Mouse (Mus musculus): Measurements from ENCODE around the gene Thada.

The Thada gene

DNA sequence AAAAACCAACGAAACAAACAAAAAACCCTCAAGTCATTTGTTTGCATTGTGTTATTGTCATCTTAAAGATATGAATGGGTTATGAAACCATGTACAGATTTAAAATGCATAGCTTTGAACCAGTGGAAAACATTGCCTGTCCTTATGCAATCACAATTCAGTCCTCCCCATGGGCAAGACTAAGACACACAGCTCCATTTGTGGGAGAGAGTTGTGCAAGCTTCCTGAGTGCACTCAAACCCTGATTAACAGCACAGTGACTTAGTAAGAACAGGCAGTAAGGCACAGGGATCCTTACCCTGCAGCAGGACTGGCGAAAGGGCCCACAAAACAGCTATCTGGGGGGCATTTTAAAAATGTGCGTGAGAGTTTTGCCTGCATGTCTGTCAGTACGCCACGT lies 11.2 kb upstream of the Thada start:
- DNase-seq (ENCODE audit: low read depth, low spot score), result no peak

GRCm38 (mm10) chr17:84474312-84474711 lies 8.3 kb upstream of the Thada start:
- DNase-seq (ENCODE audit: low read depth, low spot score), result no peak

GRCm38 (mm10) chr17:84435012-84435411 lies 31.0 kb downstream of the Thada start:
- no peak for DNase-seq (ENCODE audit: low read depth, low spot score)

- DNase-seq (ENCODE audit: low read depth, low spot score), result no peak
Observed at GRCm38 (mm10) chr17:84434233-84434632, 31.8 kb downstream of the Thada start.

DNA sequence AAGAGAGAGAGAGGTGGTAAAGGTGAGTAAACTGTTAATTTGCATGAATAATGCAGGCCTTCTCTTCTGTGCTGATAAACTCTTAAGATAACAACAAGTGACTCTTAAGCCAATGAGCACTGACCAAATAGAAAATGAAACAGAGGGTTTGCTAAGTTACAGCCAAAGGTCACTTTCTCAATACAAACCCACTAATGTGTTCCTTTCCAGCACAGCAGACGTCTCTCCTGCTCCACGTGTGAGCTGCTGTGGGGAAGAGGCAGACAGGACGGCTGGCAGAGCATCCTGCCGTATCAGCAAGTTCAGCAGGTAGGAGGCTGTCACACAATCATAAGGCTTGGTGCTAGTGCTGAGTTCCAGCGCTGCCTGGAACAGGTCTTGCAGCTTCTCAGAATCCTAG lies 34.0 kb downstream of the Thada start:
- DNase-seq (ENCODE audit: low read depth, low spot score), result no peak

GRCm38 (mm10) chr17:84424258-84424657 lies 41.7 kb downstream of the Thada start:
- no peak for DNase-seq (ENCODE audit: low read depth, low spot score)

GRCm38 (mm10) chr17:84422916-84423315 lies 43.1 kb downstream of the Thada start:
- DNase-seq (ENCODE audit: low read depth, low spot score), result no peak

DNA sequence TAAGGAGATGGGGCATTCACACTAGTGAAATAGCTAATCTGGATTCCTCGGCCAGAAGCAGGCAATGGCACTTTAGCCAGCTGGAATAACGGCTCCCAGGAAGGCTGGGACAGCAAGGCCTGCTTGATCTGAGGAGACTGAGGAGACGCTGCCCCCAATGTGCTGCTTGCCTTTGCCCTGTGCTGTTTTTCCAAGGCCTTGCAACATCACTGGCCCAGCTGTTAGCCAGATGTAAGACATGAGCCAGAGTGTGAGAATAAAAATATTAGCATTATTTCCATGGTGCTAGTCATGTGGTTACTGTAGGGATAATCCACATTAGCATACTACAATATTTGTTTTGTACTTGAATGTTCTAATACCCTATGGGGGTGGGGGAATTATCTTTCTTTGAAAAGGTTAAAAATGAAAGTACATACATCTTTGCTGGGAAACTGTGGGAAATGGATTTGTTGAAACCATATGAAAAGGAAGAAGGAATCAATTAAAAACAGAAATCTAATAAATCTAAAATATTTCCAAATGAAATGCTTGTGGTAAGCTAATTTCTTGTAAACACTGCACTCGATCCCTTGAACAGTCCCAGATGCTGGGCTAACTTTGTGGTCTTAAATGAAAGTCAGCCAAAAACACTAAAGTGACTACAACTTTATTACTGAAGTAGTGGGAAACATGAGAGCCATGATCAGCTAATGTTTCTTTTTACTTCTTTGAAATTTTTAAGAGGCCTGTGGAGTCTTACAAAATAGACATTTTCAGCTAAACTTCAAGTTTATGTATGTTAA lies 43.8 kb downstream of the Thada start:
- DNase-seq (ENCODE audit: low read depth, low spot score), result no peak

GRCm38 (mm10) chr17:84421042-84421441 lies 45.0 kb downstream of the Thada start:
- DNase-seq (ENCODE audit: low read depth, low spot score), result no peak

GRCm38 (mm10) chr17:84420276-84420639 lies 45.7 kb downstream of the Thada start:
- no peak for DNase-seq (ENCODE audit: low read depth, low spot score)

DNA sequence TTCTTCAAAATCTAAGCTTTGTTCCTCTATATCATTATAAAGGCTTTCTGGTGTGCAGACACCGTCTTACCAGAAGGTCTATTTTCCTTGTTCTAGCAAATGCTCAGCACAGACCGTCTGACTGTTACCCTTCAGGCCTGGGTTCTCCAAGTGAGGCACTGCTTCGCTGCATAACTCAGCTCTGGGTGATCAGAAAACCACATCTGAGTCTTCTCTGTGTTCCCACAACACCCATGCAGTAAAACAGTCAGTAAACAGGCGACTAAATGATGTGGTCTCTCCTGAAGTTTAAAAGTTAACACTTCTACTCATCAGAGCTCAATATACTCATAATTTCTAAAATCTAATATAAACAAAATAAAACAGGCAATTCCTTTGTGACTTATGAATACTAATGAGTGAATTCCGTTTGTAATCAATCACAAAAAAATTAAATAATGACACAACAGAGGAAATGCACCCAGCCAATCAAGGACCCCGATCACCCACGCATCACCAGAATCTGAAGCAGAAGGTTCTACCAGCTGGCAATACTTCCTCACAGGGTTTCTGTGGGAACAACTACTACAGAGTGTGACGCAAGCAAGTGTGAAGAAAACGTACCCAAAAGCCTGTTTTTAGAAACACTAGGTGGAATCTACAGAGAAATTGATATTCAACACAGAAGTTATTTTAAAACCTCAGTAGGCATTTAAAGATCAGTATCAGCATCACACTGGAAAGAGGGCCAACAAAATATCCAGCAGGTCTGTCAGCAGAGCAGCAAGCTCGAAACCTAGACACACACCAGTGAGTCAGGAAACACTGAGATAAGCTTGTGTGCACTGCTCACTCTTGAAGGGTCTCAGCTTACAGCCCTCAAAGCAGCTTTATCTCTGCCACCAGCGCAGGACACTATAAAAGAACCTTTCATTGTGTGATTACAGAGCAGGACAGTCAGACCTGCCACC lies 46.4 kb downstream of the Thada start:
- no peak for DNase-seq (ENCODE audit: low read depth, low spot score)

DNA sequence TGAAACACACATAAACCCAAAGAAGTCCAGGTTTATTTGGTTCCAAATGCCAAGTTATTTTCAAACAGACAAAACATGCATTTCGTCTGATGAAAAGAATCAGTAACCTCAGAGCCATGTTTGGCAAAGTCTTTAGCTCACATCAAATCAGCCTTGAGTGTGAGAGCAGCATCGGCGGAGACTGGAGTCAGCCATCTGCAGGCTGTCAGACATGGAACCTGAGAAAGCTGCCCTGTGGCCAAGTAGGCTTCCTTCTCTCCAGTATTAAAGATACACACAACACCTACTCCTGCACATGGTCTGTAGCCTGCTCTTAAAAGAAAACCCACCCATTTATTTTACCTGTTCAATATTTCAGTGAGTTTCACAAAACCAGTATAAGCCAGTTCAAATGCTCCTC lies 50.1 kb downstream of the Thada start:
- DNase-seq (ENCODE audit: low read depth, low spot score), result no peak

DNA sequence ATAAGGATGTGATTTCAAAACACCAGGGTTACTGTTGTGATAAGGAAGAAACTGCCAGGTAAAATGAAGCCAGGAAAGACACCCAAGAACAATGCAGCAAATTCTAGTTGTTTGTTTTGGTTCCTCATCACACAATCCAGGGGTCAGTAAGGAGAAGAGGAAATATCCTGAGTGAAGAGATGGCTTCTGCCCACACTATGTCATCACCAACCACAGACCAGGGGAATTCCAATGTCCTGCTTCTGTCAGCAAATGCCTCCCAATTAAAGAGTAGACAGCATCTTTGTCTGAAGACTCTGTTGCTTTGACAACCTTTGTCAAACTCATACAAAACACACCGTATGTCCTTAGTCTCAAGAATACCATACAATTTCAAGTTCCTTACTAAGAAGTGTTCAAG lies 57.3 kb downstream of the Thada start:
- DNase-seq (ENCODE audit: low read depth, low spot score), result no peak

- DNase-seq (ENCODE audit: low read depth, low spot score), result no peak
Observed at GRCm38 (mm10) chr17:84405616-84406015, 60.4 kb downstream of the Thada start.

DNA sequence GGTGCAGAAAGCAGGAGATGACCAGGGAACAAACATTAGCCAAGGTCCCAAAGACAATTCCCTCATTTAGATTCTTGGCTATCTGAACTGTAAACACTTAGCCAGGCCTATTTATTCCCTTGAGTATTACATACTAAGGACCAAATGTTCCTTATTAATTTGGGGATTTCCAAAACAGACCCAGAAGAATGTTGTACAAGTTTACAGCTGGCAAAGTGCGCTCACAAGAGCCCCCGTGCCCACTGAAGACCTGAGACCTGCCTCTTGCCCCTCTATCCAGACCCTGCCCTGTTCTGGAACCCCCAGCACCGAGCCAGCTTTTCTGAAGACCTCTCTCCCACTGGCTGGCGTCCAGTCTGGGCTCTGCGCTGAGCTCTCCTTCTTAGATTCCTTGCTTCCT lies 64.2 kb downstream of the Thada start:
- no peak for DNase-seq (ENCODE audit: low read depth, low spot score)

GRCm38 (mm10) chr17:84399431-84399830 lies 66.6 kb downstream of the Thada start:
- DNase-seq (ENCODE audit: low read depth, low spot score), result no peak

GRCm38 (mm10) chr17:84390026-84390425 lies 76.0 kb downstream of the Thada start:
- DNase-seq (ENCODE audit: low read depth, low spot score), result no peak

DNA sequence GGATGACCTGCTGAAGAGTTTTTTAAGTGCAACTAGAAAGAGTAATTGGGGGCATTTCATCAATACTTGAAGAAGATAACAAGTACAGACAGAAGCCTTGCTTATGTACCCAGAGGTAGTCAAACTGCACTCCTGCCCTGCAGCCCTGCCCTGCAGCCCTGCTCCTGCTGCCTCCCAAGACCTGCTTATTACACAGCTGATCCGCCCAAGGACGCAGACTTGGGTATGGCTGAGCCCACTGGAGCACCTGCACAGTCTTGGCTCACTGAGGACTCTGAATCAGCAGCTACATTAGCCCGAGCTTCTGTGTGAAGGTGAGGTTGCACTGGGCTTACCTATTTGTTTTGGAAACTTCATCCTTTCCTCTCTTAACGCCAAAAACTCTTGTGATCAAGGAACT lies 79.8 kb downstream of the Thada start:
- no peak for DNase-seq (ENCODE audit: low read depth, low spot score)

- no peak for DNase-seq (ENCODE audit: low read depth, low spot score)
Observed at GRCm38 (mm10) chr17:84385696-84386095, 80.3 kb downstream of the Thada start.

DNA sequence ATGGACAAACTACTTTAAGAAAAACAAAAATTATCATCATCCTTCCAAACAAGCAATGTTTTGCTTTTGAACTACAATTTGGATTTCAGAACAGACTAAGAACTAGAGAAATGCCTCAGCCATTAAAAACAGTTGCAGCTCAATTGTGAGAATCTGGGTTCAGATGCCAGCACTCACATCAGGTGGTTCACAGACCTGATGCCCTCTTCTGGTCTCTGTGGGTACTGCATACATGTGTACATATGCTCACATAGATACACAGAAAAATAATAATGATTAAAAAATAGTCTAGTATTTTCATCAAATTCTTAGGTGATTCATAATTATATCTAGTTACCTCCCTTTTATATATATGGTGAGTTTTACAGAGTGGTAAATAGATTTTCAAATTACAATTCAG lies 81.3 kb downstream of the Thada start:
- DNase-seq (ENCODE audit: low read depth, low spot score), result no peak

- no peak for DNase-seq (ENCODE audit: low read depth, low spot score)
Observed at GRCm38 (mm10) chr17:84380340-84380739, 85.7 kb downstream of the Thada start.

DNA sequence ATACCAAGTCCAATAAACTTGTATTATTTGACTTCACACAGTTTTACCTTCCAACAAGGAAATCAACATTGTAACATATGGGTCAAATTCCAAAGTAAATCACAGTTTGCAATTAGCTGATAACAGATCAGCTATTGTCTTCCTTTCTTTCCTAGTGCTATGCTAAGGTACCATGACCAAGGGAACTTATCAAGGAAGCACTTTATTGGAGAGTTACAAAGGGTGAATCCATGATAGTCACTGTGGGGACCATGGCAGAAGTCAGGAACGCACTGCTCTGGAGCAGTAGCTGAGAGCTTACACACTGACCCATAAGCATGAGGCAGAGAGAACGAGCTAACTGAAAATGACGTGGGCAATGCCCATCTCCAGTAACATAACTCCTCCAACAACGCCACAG lies 89.1 kb downstream of the Thada start:
- DNase-seq (ENCODE audit: low read depth, low spot score), result no peak

Data from brain, embryonic 18.5 days (tissue).